Mouse (Mus musculus) adrenal gland, adult 2 months (tissue): ENCODE measurements at regions not wholly inside any gene's neighbourhood (a gene's known extent, or its start where the extent isn't known, plus 50 kb on each side); places are given as distances from the start of the nearest gene placed in this dataset.

Experiments used
- DNase-seq: peaks from one replicate; pipeline ENCODE4 v3.0.0; 2021

- no peak for DNase-seq
Measured at GRCm38 (mm10) chr13:47413261-47413660, 290.8 kb downstream of the Rnf144b start.

GRCm38 (mm10) chr13:47413940-47414339 lies 291.5 kb downstream of the Rnf144b start:
- DNase-seq: no peak

- no peak for DNase-seq
Measured at GRCm38 (mm10) chr13:47429856-47430365, 307.5 kb downstream of the Rnf144b start.

GRCm38 (mm10) chr13:47430409-47430808 lies 308.0 kb downstream of the Rnf144b start:
- DNase-seq: no peak

- DNase-seq: peak; percentile 18
Measured at GRCm38 (mm10) chr13:47435631-47436030, 313.2 kb downstream of the Rnf144b start.

- no peak for DNase-seq
Measured at GRCm38 (mm10) chr13:47444876-47445275, 322.4 kb downstream of the Rnf144b start.

- no peak for DNase-seq
Measured at GRCm38 (mm10) chr13:47452186-47452760, 329.8 kb downstream of the Rnf144b start.

GRCm38 (mm10) chr13:47462148-47462547 lies 339.7 kb downstream of the Rnf144b start:
- DNase-seq: no peak

- no peak for DNase-seq
Measured at GRCm38 (mm10) chr13:47471543-47472213, 349.2 kb downstream of the Rnf144b start.

- DNase-seq: no peak
Measured at GRCm38 (mm10) chr13:47480159-47480558, 357.7 kb downstream of the Rnf144b start.

GRCm38 (mm10) chr13:47484819-47485218 lies 362.4 kb downstream of the Rnf144b start:
- DNase-seq: no peak

GRCm38 (mm10) chr13:47486111-47486510 lies 363.7 kb downstream of the Rnf144b start:
- peak; percentile 32 for DNase-seq

- no peak for DNase-seq
Measured at GRCm38 (mm10) chr13:47486658-47487057, 364.2 kb downstream of the Rnf144b start.

GRCm38 (mm10) chr13:47505380-47505955 lies 383.0 kb downstream of the Rnf144b start:
- no peak for DNase-seq

- peak; percentile 31 for DNase-seq
Measured at GRCm38 (mm10) chr13:47532935-47533334, 410.5 kb downstream of the Rnf144b start.

- no peak for DNase-seq
Measured at GRCm38 (mm10) chr13:47537156-47537555, 414.7 kb downstream of the Rnf144b start.

- DNase-seq: no peak
Measured at GRCm38 (mm10) chr13:47549626-47550025, 427.2 kb downstream of the Rnf144b start.

- DNase-seq: no peak
Measured at GRCm38 (mm10) chr13:47552251-47552650, 429.8 kb downstream of the Rnf144b start.

GRCm38 (mm10) chr13:47554198-47554597 lies 431.7 kb downstream of the Rnf144b start:
- no peak for DNase-seq

GRCm38 (mm10) chr13:47557196-47557974 lies 434.9 kb downstream of the Rnf144b start:
- DNase-seq: no peak

GRCm38 (mm10) chr13:47562836-47563235 lies 440.4 kb downstream of the Rnf144b start:
- DNase-seq: no peak

GRCm38 (mm10) chr13:47576516-47576915 lies 454.1 kb downstream of the Rnf144b start:
- no peak for DNase-seq

GRCm38 (mm10) chr13:47580144-47580543 lies 457.7 kb downstream of the Rnf144b start:
- no peak for DNase-seq
